Mouse (Mus musculus) limb, embryonic 14.5 days (tissue): ENCODE data around the gene Faim2. TPM values are rescaled to one million over a fixed set of nuclear protein-coding genes. Genes with fewer than 3 reads are reported as not detected.

Source experiments
- ATAC-seq: fragments of 200-750 bp; cut with Nextera tagmentation; 2 replicates; pipeline ENCODE4 v1.8.0; 2017; ENCODE audit warnings: low read depth, moderate number of reproducible peaks, moderate TSS enrichment; ENCODE audit not compliant: low FRiP score
- DNase-seq: peaks from one replicate; pipeline ENCODE4 v3.0.0-alpha.2; 2015; ENCODE audit warnings: low spot score
- H3K27ac ChIP-seq: fragments of 300-500 bp; sonication (generic); replicated peaks from 2 replicates; pipeline ENCODE4 v1.5.1; 2014; ENCODE audit warnings: low read depth, mild to moderate bottlenecking, low read length, moderate library complexity, mixed read lengths
- H3K27me3 ChIP-seq: fragments of 300-500 bp; sonication (generic); 2 replicates; pipeline ENCODE4 v1.6.1; 2014; ENCODE audit warnings: low read length, mixed read lengths; ENCODE audit not compliant: control insufficient read depth, insufficient read depth
- H3K36me3 ChIP-seq: fragments of 300-500 bp; sonication (generic); 2 replicates; pipeline ENCODE4 v1.6.1; 2014; ENCODE audit warnings: mild to moderate bottlenecking, low read length, moderate library complexity, mixed read lengths; ENCODE audit not compliant: control insufficient read depth, insufficient read depth
- H3K4me1 ChIP-seq: fragments of 300-500 bp; sonication (generic); 2 replicates; pipeline ENCODE4 v1.6.1; 2014; ENCODE audit warnings: antibody characterized with exemption, low read length, mixed read lengths; ENCODE audit not compliant: control insufficient read depth, insufficient read depth
- H3K4me2 ChIP-seq: fragments of 300-500 bp; sonication (generic); replicated peaks from 2 replicates; pipeline ENCODE4 v1.6.1; 2014; ENCODE audit warnings: low read depth, mild to moderate bottlenecking, low read length, moderate library complexity; ENCODE audit not compliant: severe bottlenecking
- H3K4me3 ChIP-seq: fragments of 300-500 bp; sonication (generic); replicated peaks from 2 replicates; pipeline ENCODE4 v1.5.1; 2014; ENCODE audit warnings: low read length
- H3K9ac ChIP-seq: fragments of 300-500 bp; sonication (generic); 2 replicates; pipeline ENCODE4 v1.6.1; 2014; ENCODE audit warnings: mild to moderate bottlenecking, low read depth, low read length, moderate library complexity; ENCODE audit not compliant: severe bottlenecking
- H3K9me3 ChIP-seq: fragments of 300-500 bp; sonication (generic); 2 replicates; pipeline ENCODE4 v1.6.1; 2016; ENCODE audit warnings: low read length; ENCODE audit not compliant: control insufficient read depth
- POLR2A ChIP-seq: fragments of 200-500 bp; IDR thresholded peaks from 2 replicates; pipeline ENCODE4 v1.8.0; 2012; ENCODE audit warnings: inconsistent platforms, mild to moderate bottlenecking, moderate library complexity, borderline replicate concordance; ENCODE audit not compliant: insufficient read depth, insufficient read length; ENCODE audit errors: extremely low read depth
- WGBS: fragments of 180-500 bp; shearing (Covaris S2); extraction: QIAGEN DNeasy Blood & Tissue Kit; methylation state at CpG from one replicate; pipeline ENCODE4 v1.1.7; 2014; 5-methylcytosine and 5-hydroxymethylcytosine counted together
- polyA plus RNA-seq, 2 experiments: library from polyadenylated mRNA; depleted of rRNA in 1 of 2; stranded (reverse) in 1 of 2; unstranded in 1 of 2; fragments of >200 nt; fragmentation: Nextera tagmentation in 1 of 2; extraction: Ambion mirVana in 1 of 2; gene quantifications; 2 replicates each; pipeline versions ENCODE4 v1.2.1 to v1.2.3; 2012 to 2014

Faim2 gene
- polyA plus RNA-seq, 2 experiments: 0.10 to 0.21 TPM

GRCm38 (mm10) chr15:99510621-99511020, 17.3 kb downstream of the Faim2 start:
- Histone ChIP-seq H3K4me3 (no peak overlapping the region), H3K9ac (no peak overlapping the region), H3K27me3 (no peaks in the 10 kb centered on the region), H3K36me3 (no peaks in the 10 kb centered on the region), H3K4me2 (no peak overlapping the region), H3K27ac (no peak overlapping the region), H3K9me3 (no peaks in the 10 kb centered on the region), H3K4me1 (no peaks in the 10 kb centered on the region)
- 82% methylated on average over 3 of the region's 3 CpGs for WGBS
- no peak for DNase-seq
- no peak for ATAC-seq
- no peak for TF ChIP-seq POLR2A

GRCm38 (mm10) chr15:99509840-99510239, 18.1 kb downstream of the Faim2 start:
- DNase-seq (no peak), ATAC-seq (no peak)
- Histone ChIP-seq H3K4me1 (no peaks in the 10 kb centered on the region), H3K9ac (no peak overlapping the region), H3K27ac (no peak overlapping the region), H3K9me3 (no peaks in the 10 kb centered on the region), H3K36me3 (no peaks in the 10 kb centered on the region), H3K4me2 (no peak overlapping the region), H3K27me3 (no peaks in the 10 kb centered on the region), H3K4me3 (no peak overlapping the region)
- no peak for TF ChIP-seq POLR2A
- WGBS: 86% methylated on average over 7 of the region's 7 CpGs

- Histone ChIP-seq H3K4me1 (peaks cover 22% of the 10 kb centered on the region), H3K9me3 (no peaks in the 10 kb centered on the region), H3K36me3 (no peaks in the 10 kb centered on the region), H3K4me2 (no peak overlapping the region), H3K4me3 (no peak overlapping the region), H3K27me3 (no peaks in the 10 kb centered on the region), H3K9ac (no peak overlapping the region), H3K27ac (no peak overlapping the region)
- DNase-seq (no peak), ATAC-seq (no peak)
- TF ChIP-seq POLR2A: no peak
- 80% methylated on average over 15 of the region's 15 CpGs for WGBS
Observed at GRCm38 (mm10) chr15:99505324-99506095, 22.5 kb downstream of the Faim2 start.

- H3K9ac ChIP-seq: no peak overlapping the region
- WGBS: 54% methylated on average over 5 of the region's 5 CpGs
- H3K36me3 ChIP-seq: no peaks in the 10 kb centered on the region
- no peak for TF ChIP-seq POLR2A
- H3K27ac ChIP-seq: no peak overlapping the region
- no peak overlapping the region for H3K4me3 ChIP-seq
- H3K4me2 ChIP-seq: no peak overlapping the region
- no peaks in the 10 kb centered on the region for H3K27me3 ChIP-seq
- ATAC-seq (no peak), DNase-seq (no peak)
- peaks cover 22% of the 10 kb centered on the region for H3K4me1 ChIP-seq
- H3K9me3 ChIP-seq: no peaks in the 10 kb centered on the region
Observed at GRCm38 (mm10) chr15:99503256-99503655, 24.7 kb downstream of the Faim2 start.

- ATAC-seq (peak; percentile 25; the same call in 1 of the 2 replicates), DNase-seq (peak; percentile 78)
- no peak overlapping the region for H3K4me3 ChIP-seq
- peak overlapping the region; percentile 67 for H3K27ac ChIP-seq
- 19% methylated on average over 12 of the region's 12 CpGs for WGBS
- no peaks in the 10 kb centered on the region for H3K27me3 ChIP-seq
- H3K4me2 ChIP-seq: peak overlapping the region; percentile 13
- H3K9ac ChIP-seq: peak overlapping the region; percentile 16; the same call in 1 of the 2 replicates
- H3K9me3 ChIP-seq: no peaks in the 10 kb centered on the region
- TF ChIP-seq POLR2A: no peak
- peaks cover 29% of the 10 kb centered on the region for H3K4me1 ChIP-seq
- no peaks in the 10 kb centered on the region for H3K36me3 ChIP-seq
Observed at GRCm38 (mm10) chr15:99502311-99502831, 25.6 kb downstream of the Faim2 start.
